Mouse (Mus musculus) heart, postnatal 14 days (tissue): Measurements from ENCODE around the gene Igsf9b. TPM values are rescaled to one million over a fixed set of nuclear protein-coding genes. Genes with fewer than 3 reads are reported as not detected.

Source experiments
- DNase-seq, 2 experiments: peaks; one replicate each; pipeline ENCODE4 v3.0.0; 2021 to 2022
- intact Hi-C: fragments of 180-260 bp; cut with DNase I; formaldehyde crosslinking; loops from one replicate; pipeline ENCODE4 v1.15.1; 2025
- long read RNA-seq, 2 experiments: library from polyadenylated mRNA; stranded (forward); transcript quantifications; one replicate each; pipeline ENCODE4 v2.0.0; 2021
- total RNA-seq, 2 experiments: library from RNA; stranded (reverse); gene quantifications; 2 replicates each; pipeline ENCODE4 v1.2.3; 2021

Gene Igsf9b
- 1 to 10 TPM; 7.0 to 8.0 TPM for total RNA-seq
- long read RNA-seq, experiment 1, partial matches to known transcripts: 0 of 1 reads
- long read RNA-seq, experiment 1, other reads (novel, unspliced or antisense): 1 of 1 reads
- long read RNA-seq, experiment 2: 0 reads

DNA sequence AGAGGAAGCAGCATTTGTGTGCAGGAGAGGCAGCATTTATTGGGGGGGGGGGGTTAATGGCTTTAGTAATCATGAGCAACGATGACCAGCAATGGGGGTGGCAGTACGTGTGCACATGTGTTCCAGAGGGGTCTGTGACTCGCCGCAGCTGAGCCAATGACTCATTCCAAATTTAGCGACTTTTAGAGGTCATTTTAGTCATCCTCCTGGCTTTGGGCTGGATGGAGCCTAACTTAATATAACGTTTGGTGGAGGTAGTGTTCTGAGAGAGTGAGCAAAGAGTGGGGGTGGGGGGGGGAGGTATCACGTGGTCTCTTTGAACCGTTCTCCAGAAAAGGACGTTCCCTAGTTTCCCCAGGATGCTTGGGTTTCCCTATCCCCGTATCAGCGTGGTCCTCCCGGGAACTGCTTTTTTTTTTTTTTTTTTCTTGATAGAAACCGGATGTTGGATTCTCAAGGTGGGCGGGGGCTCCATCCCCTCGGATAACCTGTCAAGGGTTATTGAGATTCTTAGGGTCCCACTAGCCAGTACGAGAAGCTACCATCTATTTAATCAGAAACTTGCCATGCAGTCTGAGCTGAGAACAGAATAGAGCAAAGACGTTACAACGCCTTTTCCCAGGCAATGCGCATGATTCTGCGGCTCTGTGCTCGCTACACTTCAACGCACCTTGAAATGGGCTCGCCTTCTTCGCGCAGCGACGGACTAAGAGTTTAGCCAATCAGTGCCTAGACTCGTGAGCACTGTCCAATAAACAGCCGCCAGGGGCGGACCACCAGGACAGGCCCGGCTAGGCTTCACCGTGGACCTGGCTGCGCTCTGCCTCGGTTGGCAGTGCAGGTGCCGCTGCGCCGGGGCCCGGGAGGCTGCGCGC lies at the start of gene Igsf9b:
Igsf9b (plus strand) TSS at position 794 of the 875 bp plus-strand sequence.
- DNase-seq: peak; percentile 86 to 90
- intact Hi-C loops: no loop called here

DNA sequence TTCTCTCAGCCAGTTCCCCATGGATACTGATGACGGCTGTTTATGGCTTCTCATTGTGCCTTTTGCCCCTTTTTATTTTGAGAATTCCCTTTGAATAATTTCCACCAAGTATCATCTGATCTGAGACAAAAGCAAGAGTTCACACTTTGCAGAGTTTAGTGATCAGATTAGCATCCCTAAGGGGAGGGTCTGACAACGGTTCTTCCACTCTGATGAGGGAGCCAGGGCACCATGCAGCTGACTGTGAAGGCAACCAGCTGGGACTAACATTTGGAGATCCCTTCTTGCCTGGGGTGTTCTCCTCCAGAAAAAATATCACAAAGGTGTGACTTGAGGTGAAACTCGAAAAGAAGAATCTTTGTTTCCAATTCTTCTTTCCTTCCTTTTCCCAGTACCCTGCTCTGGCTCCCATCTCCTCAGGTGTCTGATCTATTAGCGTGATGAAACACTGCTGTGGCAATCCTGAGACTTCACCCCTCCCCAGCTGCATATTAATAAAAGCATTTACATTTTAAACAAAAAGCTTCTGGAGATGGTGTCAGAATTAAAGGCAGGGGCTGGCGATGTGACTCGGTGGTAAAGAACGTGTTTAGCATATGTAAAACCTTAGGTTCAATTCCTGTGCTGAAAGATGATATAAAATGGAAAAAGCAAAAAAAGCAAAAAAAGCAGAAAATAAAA lies 46.8 kb upstream of the Igsf9b start:
- intact Hi-C loops: no loop called here
- no peak for DNase-seq

DNA sequence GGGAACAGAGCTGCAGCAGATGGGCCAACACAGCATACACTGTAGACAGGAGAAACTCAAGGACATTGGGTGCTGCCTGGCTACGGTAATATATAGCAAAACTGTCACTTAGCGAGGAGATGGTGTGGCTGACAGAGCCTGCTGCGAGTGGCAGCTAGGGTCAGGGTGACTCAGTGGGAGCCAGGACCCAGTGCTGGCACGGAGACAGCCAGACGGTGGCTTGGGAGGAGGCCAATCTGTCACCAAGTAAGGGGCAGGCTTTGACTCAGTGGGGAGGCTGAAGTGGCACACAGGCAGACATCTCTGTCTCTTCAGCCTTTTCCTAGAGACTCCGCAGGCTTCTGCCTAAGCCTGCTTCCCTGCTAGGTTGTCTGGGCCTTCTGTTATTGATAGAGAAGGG lies 42.5 kb upstream of the Igsf9b start:
- DNase-seq: peak; percentile 27 to 44
- intact Hi-C loops: no loop called here

DNA sequence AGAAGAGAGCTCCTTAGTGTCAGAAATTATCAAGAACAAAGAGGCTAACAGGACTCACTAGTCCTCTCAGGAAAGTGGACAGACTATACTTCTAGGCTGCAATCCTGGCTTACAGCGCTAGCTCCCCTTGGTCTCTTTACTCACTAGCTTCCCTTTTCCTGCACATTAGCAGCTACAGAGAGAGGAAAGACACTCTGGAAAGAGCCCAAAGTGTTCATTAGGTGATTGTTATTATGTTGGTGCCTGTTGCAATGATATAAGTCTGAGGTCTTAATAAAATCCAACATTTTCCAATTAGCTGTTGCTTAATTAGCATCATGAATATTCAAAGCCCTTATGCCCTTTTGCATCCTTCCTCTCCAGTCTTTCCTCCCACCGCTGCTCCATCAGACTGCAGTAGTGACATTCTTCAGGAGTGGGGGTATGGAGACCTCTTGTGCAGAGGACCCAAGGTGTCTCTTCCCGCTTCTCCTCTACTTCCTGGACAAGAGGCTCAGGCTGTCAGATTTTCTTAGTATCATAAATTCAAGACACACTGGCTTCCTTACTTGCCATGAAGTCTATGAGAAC lies 38.5 kb upstream of the Igsf9b start:
- intact Hi-C loops: no loop called here
- no peak for DNase-seq

DNA sequence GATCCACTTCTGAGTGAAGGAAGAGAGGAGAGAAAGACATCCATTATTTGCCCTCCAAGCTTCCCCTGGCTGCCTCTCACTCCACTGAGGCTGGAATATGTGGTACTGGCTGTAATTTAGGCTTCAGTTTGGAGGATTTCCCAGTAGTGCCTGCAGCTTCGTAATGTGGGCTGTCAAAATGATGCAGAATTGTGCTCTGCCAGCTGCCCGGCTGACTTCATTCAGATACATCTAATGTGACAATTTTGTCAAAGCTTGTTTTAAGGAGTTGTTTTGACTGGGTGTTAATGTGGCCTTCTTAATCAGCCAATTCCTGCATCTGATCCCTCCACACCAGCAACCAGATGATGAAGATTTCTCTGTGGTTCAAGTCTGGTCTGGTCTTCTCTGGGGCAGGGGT lies 37.1 kb upstream of the Igsf9b start:
- no peak for DNase-seq
- intact Hi-C loops: no loop called here

DNA sequence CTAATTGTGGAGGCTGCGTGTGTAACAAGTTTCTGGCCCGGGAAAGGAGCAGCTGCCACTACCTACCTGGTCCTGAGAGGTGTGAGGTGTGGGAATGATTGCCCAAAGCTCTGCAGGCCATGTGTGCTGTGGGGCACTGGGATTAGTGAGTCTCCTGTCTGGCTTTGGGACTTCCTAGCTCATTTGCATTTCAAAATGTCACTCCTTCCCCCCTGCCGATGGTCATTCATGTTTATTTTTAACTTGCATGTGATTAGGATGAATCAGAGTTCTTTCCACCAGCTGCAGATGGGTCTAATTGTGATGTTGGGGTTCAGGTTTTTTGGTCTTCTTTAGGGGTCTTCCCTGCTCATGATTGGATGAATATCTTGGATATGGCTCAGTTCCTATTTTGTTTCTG lies 34.0 kb upstream of the Igsf9b start:
- intact Hi-C loops: no loop called here
- no peak for DNase-seq

DNA sequence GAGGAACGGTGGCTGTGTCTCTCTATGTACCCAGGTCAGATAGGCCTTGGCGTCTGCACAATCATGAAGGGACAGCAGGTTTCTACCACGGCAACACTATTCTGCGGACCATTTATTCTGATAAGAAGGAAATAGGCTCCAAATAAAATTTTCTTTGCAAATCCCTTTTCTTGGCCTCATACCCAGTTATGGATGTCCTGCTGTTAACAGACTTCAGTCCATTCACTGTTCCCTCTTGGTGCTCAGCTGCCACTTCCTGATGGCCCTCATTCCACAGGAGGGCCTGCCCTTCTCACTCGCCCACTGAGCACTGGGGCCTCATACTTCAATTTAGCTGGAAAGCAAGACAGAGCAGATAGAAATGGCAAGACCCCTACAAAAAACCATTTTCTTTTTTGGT lies 31.1 kb upstream of the Igsf9b start:
- intact Hi-C loops: no loop called here
- DNase-seq: no peak

DNA sequence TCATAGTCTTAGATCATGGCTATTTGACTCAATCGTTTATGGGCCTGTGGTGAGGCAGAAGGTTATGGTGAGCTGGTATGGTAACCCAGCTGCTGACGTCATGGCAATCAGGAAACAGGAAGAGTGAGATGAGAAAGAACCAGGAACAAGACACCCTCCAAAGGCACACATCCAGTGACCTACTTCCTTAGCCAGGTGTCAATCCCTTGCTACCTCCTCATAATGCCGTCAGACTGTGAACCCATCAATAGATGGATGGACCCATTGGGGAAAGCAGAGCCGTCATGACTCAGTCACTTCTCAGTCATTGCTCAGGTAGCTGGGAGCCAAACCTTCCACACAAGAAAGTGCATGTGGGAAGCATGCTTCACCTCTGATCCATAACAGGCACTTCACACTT lies 30.5 kb upstream of the Igsf9b start:
- intact Hi-C loops: no loop called here
- DNase-seq: no peak

DNA sequence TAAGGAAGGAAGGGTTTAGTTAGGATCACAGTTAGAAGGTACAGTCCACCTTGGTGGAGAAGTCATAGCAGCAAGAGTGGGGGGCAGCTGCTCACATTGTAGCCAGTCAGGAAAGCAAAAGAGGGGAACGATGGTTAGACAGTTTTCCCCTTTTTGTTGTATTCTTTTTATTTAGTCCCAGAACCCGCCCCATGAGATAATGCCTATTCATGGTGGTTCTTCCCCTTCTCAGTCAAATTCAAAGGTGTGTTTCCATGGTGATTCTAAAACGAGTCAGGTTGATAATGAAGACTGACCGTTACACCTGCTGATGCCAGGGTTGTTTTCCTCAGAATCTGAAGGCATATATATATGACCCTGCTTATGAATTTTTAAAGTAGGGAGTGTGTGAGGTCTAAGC lies 29.7 kb upstream of the Igsf9b start:
- no peak for DNase-seq
- intact Hi-C loops: no loop called here

DNA sequence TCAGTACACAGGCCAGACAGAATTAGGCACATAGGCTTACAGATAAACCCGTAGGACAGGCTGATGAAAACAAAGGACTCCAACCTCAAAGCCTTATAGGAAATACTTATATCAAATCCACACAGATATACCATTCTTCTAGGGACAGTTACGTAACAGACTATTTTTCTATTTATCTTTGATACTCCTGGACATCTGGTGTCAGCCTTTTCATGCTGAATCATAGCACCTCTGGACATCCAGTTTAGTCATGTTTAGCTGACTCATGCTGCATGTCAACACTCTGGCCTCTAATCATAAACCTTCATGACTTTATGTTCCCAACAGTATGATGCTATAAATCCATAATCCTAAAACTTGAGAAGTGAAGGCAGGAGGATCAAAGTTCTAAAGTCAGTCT lies 29.1 kb upstream of the Igsf9b start:
- intact Hi-C loops: no loop called here
- no peak for DNase-seq

DNA sequence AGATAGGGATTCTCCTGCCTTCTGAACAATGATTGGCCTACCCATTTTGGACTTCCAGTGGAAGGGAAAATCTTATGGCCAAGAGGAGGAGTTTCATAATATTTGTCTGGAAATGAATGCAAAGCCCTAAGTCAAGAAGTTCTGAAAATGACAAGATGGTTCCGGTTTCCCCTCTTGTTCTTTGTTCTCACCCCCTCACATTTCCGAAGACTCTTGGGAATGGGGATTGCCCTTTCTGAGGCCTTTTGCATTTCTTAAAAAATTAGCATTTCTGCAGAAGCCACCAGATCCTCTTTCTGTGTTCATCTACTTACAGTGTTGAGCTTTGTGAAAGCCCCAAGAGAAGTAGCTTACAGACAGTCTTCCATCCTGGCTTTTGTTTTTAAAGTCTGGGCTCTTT lies 27.1 kb upstream of the Igsf9b start:
- DNase-seq: no peak
- intact Hi-C loops: no loop called here

DNA sequence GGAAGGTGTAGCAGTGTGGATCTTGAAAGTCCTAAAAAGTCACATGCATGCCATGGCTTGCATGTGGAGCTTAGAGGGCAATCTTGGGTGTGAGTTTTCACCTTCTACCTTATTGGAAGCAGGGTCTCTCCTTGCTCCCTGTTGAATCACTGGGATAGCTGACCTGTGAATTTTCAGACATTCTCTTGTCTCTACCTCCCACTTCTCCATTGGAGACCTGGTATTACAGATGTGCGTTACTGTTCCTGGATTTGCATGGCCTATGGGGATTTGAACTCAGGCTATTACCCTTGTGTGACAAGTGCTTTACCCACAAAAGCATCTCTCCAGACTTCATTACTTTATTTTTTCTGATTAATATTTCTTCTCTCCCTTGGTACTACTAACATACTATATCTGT lies 26.1 kb upstream of the Igsf9b start:
- intact Hi-C loops: no loop called here

DNA sequence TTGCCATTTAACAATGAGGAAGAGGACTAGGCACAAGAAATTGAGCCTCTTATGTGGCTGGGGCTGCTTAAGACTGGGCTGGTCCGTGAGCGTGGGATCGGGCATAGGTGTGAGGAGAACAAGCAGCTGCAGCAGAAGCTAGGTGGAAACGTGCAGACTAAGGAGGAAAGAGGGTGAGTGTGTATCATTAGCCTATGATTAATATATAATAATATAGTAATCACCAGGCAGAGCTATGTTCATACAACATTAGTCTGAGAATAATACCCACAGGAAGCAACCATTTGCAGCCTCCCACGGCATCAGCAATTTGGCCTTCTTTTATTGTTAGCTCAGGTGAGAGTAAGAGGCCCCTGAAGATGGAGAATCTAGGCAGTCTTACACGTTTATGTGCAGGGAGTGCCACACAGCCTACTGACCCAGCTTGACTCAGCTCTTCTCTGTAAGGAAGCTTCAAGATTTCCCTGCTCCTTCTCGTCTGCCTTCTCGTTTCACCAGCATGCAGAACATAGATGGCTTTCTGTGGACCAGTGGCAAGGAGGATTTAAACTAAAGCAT lies 22.6 kb upstream of the Igsf9b start:
- intact Hi-C loops: no loop called here

More for the DNA sequence above, 26.1 kb upstream of the Igsf9b start:
- DNase-seq: no peak

DNA sequence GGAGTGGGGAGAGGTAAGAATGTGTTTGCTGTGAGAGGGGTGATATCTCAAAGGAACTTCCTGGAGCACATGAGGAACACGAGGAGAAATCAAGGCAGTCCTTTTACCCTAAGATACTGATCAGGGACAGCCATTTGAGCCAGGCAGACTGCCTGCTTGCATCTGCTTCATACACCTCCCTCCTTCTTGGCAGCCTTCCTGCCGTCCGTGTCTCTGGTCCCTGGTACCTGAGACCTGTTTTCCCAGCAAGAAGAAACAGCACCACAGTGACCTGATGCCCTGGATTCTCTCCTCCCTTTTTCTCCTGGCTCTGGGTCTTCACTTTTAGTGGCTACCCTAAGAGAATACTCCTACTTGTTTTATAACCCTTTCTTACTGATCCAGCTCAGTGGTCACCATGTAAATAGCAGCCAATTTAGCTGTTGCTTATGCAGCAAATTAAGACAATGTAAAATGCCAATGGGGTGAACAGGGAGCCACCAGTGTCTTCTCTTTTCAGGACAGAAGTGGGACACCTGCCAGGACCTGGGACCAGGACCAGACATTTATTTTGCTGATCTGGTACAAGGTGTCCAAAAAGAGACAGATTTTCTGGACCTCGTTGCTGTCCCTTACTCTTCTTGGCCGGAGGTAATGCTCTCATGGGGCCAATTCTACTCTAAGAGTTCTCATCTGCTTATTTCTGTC lies 21.5 kb upstream of the Igsf9b start:
- DNase-seq: no peak
- intact Hi-C loops: no loop called here

More for the DNA sequence above, 22.6 kb upstream of the Igsf9b start:
- no peak for DNase-seq

DNA sequence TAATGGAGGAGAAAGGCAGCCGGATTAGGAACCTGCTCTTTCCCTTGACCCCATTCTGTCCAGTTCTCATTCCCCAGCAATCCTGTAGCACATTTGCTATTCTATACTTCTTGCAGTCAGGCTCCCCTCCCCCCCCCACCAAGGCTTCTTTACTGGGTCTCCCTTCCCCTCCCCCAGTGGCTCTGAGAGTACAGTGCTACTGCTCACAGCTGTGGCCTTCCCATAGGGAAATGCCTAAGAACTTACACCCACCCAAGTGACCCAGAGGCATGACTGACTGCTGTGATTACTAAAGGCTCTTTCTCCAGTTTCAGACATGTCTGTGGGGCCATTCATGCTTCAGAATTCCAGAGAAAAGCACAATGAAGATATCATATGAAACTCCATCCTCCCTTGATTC lies 20.0 kb upstream of the Igsf9b start:
- intact Hi-C loops: no loop called here
- DNase-seq: no peak

DNA sequence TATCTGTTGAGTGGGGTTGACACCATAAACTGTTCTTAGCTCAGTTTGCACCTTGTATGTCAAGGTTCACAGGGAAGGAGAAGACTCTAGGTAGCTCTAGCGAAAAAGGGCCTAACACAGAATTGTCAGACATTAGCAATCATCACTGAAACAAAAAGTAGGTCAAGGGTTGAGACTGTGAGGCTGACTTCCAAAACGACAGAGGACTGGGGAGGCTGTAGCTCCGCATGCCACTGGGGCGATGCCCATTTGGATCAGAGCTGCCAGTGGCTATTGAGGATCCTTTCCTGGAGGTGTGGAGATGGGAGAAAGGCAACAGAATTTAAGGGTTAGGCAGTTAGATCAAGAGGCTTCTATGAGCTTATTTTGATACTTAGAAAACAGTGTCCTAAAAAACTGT lies 18.0 kb upstream of the Igsf9b start:
- peak in 1 of 2 experiments; percentile 22 for DNase-seq
- intact Hi-C loops: loop anchor here (10.0 kb wide), 1 partner anchor 176 kb away; no protein-coding TSS in a partner anchor

DNA sequence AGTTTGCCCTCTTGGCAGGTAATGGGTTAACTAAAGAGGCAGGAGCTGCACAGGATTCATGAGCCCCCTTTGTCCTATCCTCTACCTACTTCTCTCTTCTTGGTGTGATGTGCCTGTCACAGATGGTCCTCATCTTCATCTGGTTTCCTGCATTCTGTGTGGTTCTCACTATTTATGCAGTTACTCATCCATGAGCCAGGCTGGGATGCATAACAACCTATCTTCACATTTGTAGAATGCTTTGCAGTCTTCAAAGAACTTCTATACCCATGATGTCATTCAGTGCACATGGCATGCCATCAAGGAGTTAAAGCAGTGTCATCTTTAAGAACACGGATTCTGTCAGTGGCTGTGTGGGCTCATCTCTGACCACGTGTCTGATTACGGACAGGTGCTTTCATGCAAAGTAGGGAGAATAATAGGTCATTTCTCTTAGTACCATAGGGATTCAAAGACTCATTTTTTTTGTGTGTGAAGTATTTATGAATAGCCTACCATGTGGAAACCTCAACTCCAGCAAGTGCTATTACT lies 13.2 kb upstream of the Igsf9b start:
- DNase-seq: no peak
- intact Hi-C loops: loop anchor here (5.0 to 10.0 kb wide), 3 partner anchors 103 to 213 kb away; no protein-coding TSS in a partner anchor

DNA sequence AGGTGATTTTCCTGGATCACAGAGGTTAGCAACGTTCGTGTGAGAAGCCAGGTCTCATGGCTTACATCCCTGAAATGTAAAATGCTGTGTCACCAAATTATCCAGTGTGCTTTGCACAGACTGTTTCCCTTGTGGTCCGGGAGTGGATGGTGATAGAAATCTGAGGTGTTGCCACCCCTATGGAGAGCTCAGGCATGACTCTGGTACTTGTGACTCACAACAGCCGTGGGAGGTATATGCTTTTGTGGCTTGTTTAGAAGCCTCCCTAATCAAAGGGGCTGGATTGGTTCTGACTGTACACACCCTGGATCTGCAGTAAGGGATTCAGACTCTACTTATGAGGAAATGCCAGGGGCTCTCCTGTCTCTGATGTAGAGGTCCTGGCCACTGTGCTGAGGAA lies 12.7 kb upstream of the Igsf9b start:
- intact Hi-C loops: loop anchor here (5.0 to 10.0 kb wide), 3 partner anchors 104 to 214 kb away; no protein-coding TSS in a partner anchor
- DNase-seq: no peak

DNA sequence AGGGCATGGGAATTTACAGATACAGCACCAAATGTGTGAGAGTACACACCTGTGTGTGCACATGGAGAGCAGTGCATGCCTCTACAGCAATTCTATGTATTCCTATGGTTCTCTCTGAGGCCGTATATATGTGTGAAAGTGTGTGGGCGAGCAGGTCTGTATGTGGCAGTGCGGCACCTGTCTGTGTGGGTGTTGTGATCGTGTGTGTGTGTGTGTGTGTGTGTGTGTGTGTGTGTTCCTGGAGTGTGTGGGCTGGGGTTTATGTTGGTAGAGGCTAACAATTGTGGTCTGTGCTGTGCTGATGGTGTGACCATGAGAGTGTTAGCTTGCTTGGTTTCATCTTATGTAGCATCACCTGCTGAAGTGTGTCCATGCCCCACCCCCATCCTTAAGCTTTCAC lies 12.1 kb upstream of the Igsf9b start:
- no peak for DNase-seq
- intact Hi-C loops: loop anchor here (5.0 to 10.0 kb wide), 3 partner anchors 105 to 215 kb away; no protein-coding TSS in a partner anchor

DNA sequence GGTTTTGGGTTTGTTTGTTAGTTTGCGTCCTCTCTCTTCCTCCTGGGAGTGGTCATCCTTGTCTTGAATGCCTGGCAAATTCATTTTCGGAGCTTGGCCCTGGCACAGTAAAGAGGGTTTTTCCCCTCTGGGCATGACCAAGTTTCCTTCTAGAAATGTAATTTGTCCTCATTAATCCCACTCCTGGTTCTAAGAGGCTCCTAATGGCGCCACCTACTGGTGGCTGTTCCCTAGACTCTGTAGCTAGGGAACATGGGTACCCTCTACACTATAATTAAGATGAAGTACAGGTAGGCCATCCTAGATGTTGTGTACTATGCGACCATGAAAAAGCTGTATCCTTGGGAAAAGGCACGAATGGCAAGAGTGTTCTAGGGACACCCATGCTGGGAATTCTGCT lies 11.6 kb upstream of the Igsf9b start:
- intact Hi-C loops: loop anchor here (5.0 to 10.0 kb wide), 3 partner anchors 105 to 215 kb away; no protein-coding TSS in a partner anchor

More for the DNA sequence above, 11.6 kb upstream of the Igsf9b start:
- peak; percentile 50 to 67 for DNase-seq
